Mouse (Mus musculus) layer of hippocampus, postnatal 36 days (tissue): Measurements from ENCODE around the gene Tctex1d4. TPM values are rescaled to one million over a fixed set of nuclear protein-coding genes. Genes with fewer than 3 reads are reported as not detected.

Experiments used
- DNase-seq, 2 experiments: peaks; one replicate each; pipeline ENCODE4 v3.0.0; 2022
- total RNA-seq, 2 experiments: library from RNA; stranded (reverse); gene quantifications; 2 replicates each; pipeline ENCODE4 v1.2.3; 2021

Gene Tctex1d4
- not detected for total RNA-seq

GRCm38 (mm10) chr4:117126675-117127290, at the start of gene Tctex1d4:
Tctex1d4 (plus strand) TSS chr4:117126794.
- no peak for DNase-seq

- no peak for DNase-seq
These were observed 38.5 kb upstream of the Tctex1d4 start for GRCm38 (mm10) chr4:117087948-117088640.

- no peak for DNase-seq
These were observed 36.0 kb upstream of the Tctex1d4 start for GRCm38 (mm10) chr4:117090586-117090985.

GRCm38 (mm10) chr4:117094626-117095361, 31.8 kb upstream of the Tctex1d4 start:
- no peak for DNase-seq

- peak; percentile 31 to 42 for DNase-seq
These were observed 30.8 kb upstream of the Tctex1d4 start, which contains the start of gene Ptch2 for GRCm38 (mm10) chr4:117095551-117096452. Ptch2 (plus strand) TSS chr4:117096075.

GRCm38 (mm10) chr4:117096666-117097065, 29.9 kb upstream of the Tctex1d4 start:
- DNase-seq = no peak

- no peak for DNase-seq
These were observed 28.4 kb upstream of the Tctex1d4 start for GRCm38 (mm10) chr4:117097969-117098763.

GRCm38 (mm10) chr4:117098764-117099036, 27.9 kb upstream of the Tctex1d4 start:
- no peak for DNase-seq

- DNase-seq = no peak
These were observed 26.6 kb upstream of the Tctex1d4 start for GRCm38 (mm10) chr4:117100036-117100435.

- no peak for DNase-seq
These were observed 25.4 kb upstream of the Tctex1d4 start for GRCm38 (mm10) chr4:117101218-117101617.

- no peak for DNase-seq
These were observed 21.9 kb upstream of the Tctex1d4 start for GRCm38 (mm10) chr4:117104672-117105071.

GRCm38 (mm10) chr4:117105127-117105526, 21.5 kb upstream of the Tctex1d4 start:
- DNase-seq = no peak

GRCm38 (mm10) chr4:117107813-117108523, 18.6 kb upstream of the Tctex1d4 start:
- DNase-seq = no peak

- DNase-seq = no peak
These were observed 18.1 kb upstream of the Tctex1d4 start for GRCm38 (mm10) chr4:117108524-117108849.

GRCm38 (mm10) chr4:117109330-117109729, 17.3 kb upstream of the Tctex1d4 start:
- DNase-seq = no peak

GRCm38 (mm10) chr4:117110249-117110648, 16.3 kb upstream of the Tctex1d4 start:
- DNase-seq = no peak

- DNase-seq = no peak
These were observed 15.6 kb upstream of the Tctex1d4 start for GRCm38 (mm10) chr4:117110985-117111384.

- DNase-seq = no peak
These were observed 13.4 kb upstream of the Tctex1d4 start for GRCm38 (mm10) chr4:117113237-117113636.

GRCm38 (mm10) chr4:117115592-117115991, 11.0 kb upstream of the Tctex1d4 start:
- no peak for DNase-seq

- no peak for DNase-seq
These were observed 8.7 kb upstream of the Tctex1d4 start for GRCm38 (mm10) chr4:117117931-117118330.

- DNase-seq = no peak
These were observed 7.0 kb upstream of the Tctex1d4 start for GRCm38 (mm10) chr4:117119636-117120035.
